Mouse (Mus musculus): ENCODE results near the gene Pdik1l.

DNA sequence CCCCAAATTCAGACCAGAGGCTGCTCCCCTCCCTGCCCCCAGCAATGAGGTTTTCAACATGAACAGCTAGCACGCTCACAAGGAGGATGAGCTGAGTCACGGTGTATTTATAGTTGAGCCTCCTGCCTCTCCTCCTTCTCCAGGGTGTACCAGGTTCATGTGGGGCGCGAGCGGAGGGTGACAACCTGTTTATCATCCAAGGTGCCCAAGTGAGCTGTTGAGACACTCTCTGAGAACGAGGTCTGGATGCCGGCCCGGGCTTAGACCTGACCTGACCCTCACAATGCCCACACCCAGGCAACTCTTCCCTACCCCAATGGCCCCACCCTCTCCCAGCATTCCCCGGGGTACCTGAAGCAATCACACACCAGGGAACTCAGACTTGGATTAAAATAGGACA lies 12.6 kb upstream of the Pdik1l start:
- no peak for TF ChIP-seq CTCF (IDR thresholded peaks at IDR 0.05; ENCODE audit: extremely low read depth, insufficient read depth, low read length)
- TF ChIP-seq POLR2A (IDR thresholded peaks at IDR 0.05; ENCODE audit: extremely low read depth, insufficient read depth, low read length): no peak

Measured in cortical plate, adult 2 months (tissue).